Mouse (Mus musculus): ENCODE results near the gene BC037034.

DNA sequence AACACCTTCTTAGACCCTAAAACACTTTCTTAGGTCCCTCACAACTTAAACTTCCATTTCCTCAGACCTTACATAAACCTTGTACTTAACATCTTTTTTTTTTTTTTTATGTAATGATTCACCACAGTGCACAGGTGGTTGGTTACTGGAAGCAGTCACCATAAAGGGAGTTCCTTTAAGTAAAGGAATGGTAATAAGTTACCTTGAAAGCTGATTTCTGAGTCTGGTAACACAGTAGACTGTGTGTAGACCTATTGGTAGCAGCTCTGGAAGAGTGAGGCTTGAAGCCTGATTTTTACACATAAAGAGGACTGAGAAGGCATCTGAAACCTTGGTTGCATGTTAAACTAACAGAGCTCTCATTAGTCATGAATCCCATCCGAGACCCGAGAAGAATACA, 44.0 kb downstream of the BC037034 start:
- no peak for TF ChIP-seq CTCF (conservative IDR thresholded peaks at IDR 0.05 in 1 of 2, IDR thresholded peaks at IDR 0.05 in 1 of 2; ENCODE audit: low read depth in 2 of 2, low read length in 2 of 2)
- TF ChIP-seq MAX (IDR thresholded peaks at IDR 0.05; ENCODE audit: low read length) = no peak
- TF ChIP-seq JUND (conservative IDR thresholded peaks at IDR 0.05; ENCODE audit: low read depth, low read length) = no peak
- no peak for TF ChIP-seq RCOR1 (conservative IDR thresholded peaks at IDR 0.05; ENCODE audit: low read depth, low read length)
- no peak for TF ChIP-seq CHD2 (IDR thresholded peaks at IDR 0.05; ENCODE audit: low read length)
- TF ChIP-seq NRF1 (IDR thresholded peaks at IDR 0.05; ENCODE audit: low read depth, low read length) = no peak

All from CH12.LX (cell line).